Mouse (Mus musculus) retina, postnatal 1 day (tissue): ENCODE results near the gene Nipa1.
A peak's percentile ranks its signal among the peaks of the same experiment; 100 is the strongest.

Experiments used
- DNase-seq: peaks from one replicate; pipeline ENCODE4 v3.0.0-alpha.2; 2012

Gene Nipa1

GRCm38 (mm10) chr7:55998997-55999396 lies 20.8 kb downstream of the Nipa1 start:
- peak; percentile 10 for DNase-seq

GRCm38 (mm10) chr7:55995013-55995412 lies 24.7 kb downstream of the Nipa1 start:
- peak; percentile 31 for DNase-seq

GRCm38 (mm10) chr7:55991858-55992257 lies 27.9 kb downstream of the Nipa1 start:
- DNase-seq, result no peak

GRCm38 (mm10) chr7:55991129-55991528 lies 28.6 kb downstream of the Nipa1 start:
- no peak for DNase-seq

- peak; percentile 77 for DNase-seq
Measured at GRCm38 (mm10) chr7:55986526-55987214, 33.1 kb downstream of the Nipa1 start.

GRCm38 (mm10) chr7:55984754-55985153 lies 35.0 kb downstream of the Nipa1 start:
- DNase-seq, result no peak

- no peak for DNase-seq
Measured at GRCm38 (mm10) chr7:55983107-55983506, 36.6 kb downstream of the Nipa1 start.

GRCm38 (mm10) chr7:55982010-55982700 lies 37.6 kb downstream of the Nipa1 start:
- no peak for DNase-seq

- no peak for DNase-seq
Measured at GRCm38 (mm10) chr7:55981511-55981910, 38.2 kb downstream of the Nipa1 start.

- DNase-seq, result no peak
Measured at GRCm38 (mm10) chr7:55974429-55974828, 45.3 kb downstream of the Nipa1 start.

- DNase-seq, result no peak
Measured at GRCm38 (mm10) chr7:55969415-55969814, 50.3 kb downstream of the Nipa1 start.

GRCm38 (mm10) chr7:55968258-55968901 lies 51.4 kb downstream of the Nipa1 start:
- DNase-seq, result no peak

GRCm38 (mm10) chr7:55966866-55967460 lies 52.8 kb downstream of the Nipa1 start:
- peak; percentile 7 for DNase-seq

- peak; percentile 94 for DNase-seq
Measured at GRCm38 (mm10) chr7:55962004-55962908, 57.5 kb downstream of the Nipa1 start, which contains the start of gene Nipa2. Gene Nipa2, minus strand, starts transcription at chr7:55962476.

- DNase-seq, result no peak
Measured at GRCm38 (mm10) chr7:55960506-55960905, 59.2 kb downstream of the Nipa1 start.

- no peak for DNase-seq
Measured at GRCm38 (mm10) chr7:55959801-55960200, 60.0 kb downstream of the Nipa1 start.

GRCm38 (mm10) chr7:55957916-55958315 lies 61.8 kb downstream of the Nipa1 start:
- no peak for DNase-seq

GRCm38 (mm10) chr7:55957178-55957577 lies 62.6 kb downstream of the Nipa1 start:
- no peak for DNase-seq

GRCm38 (mm10) chr7:55956054-55956453 lies 63.7 kb downstream of the Nipa1 start:
- no peak for DNase-seq

- no peak for DNase-seq
Measured at GRCm38 (mm10) chr7:55938341-55938740, 81.4 kb downstream of the Nipa1 start.

- DNase-seq, result no peak
Measured at GRCm38 (mm10) chr7:55935025-55935424, 84.7 kb downstream of the Nipa1 start.

- DNase-seq, result no peak
Measured at GRCm38 (mm10) chr7:55928649-55929048, 91.1 kb downstream of the Nipa1 start.
